Mouse (Mus musculus): ENCODE measurements around the gene Nipsnap1.

The Nipsnap1 gene

DNA sequence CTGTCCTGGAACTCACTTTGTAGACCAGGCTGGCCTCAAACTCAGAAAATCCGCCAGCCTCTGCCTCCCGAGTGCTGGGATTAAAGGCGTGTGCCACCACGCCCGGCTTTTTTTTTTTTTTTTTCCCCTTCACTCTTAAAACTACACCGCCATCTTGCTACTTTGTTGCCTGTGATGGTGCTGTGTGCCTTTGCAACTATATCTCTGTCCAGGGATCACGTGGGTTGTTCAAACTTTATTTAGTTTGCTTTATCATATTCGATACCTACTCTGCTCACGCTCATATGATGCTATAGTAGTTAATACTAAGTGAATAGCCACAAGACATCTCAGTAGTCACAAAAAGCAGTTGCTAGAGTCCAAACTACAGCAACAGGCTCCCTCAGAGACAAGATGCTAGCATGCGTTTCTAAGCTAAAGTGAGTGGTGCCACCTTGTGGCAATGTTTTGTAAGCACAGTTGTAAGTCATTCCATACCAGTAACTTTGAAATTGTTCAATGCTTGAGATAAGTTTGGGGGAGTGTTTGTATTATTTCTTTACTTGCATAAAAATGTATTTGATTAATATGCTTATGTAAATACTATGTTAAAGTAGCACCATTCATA, 8.0 kb upstream of the Nipsnap1 start:
- DNase-seq (ENCODE audit: low spot score): peak; percentile 78

DNA sequence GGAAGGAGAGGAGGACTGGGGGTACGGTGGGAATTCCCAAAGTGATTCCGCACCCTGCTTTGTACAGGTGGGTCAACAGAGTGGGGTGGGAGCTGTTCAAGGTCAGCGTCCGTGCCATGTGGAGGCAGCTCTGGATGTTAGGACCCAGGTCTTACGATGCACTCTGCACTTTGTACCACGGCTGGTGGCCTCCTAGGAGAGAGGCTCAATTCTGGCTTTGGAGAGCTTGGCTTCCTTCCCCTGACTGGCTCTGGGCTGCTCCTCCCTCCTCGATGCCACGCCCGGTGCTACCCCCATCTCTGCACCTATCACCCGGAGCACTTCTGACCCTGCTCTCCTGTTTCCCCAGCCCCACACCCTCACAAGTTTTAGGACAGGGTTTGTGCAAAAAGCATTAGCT, 800 bp downstream of the Nipsnap1 start:
- peak; percentile 54 for DNase-seq (ENCODE audit: low spot score)

DNA sequence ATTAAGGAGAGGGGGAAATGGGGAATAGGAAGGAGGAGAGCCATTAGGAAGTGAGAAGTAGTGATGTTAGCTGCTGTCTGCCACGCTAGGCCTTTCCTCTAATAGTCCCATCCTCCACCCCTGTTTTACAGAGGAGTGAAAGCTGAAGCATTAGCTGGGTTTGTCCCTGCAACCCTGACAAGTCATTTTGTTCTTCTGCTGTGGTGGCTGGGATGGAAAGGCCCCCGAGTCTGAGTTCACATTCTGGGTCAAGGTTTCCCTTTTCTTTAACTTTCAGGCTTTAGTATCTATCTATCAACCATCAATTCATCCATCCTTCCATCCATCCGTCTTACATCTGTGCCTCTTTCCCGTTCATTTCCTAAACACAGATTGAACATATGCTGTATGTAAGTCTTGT, 7.3 kb downstream of the Nipsnap1 start:
- DNase-seq (ENCODE audit: low spot score): no peak

DNA sequence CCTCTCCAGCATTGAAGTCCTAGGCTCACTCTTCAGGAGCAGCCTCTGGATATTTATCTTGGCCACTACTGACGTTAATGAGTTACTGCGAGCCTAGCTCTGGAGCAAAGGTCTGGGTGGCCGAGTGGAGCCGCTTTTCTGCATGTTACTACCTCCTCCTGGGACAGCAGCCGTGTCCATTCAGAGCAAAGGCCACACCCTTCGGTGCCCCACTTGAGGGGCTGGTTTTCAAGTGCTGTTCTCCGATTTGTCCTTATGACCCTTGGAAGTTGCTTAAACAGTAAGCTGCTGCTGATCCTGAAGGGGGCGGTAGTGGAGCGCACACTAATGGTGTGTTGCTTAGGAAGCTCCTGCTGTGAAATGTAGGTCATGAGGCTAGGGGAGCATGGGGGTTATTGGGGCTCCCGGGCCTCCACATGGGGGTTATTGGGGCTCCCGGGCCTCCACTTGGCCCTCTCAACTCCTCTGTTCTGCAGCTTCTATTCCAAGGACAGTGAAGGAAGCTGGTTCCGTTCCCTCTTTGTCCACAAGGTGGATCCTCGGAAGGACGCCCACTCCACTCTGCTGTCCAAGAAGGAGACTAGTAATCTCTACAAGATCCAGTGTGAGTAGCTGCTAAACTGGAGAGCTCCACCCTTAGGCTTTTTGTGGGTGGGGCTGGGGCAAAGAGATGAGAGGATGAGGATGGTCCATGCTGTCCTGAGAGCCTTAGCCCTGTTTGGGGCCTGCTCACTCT, 9.3 kb downstream of the Nipsnap1 start:
- peak; percentile 71 for DNase-seq (ENCODE audit: low spot score)

- peak; percentile 76 for DNase-seq (ENCODE audit: low spot score)
Observed at GRCm38 (mm10) chr11:4885385-4885903, 11.7 kb downstream of the Nipsnap1 start.

DNA sequence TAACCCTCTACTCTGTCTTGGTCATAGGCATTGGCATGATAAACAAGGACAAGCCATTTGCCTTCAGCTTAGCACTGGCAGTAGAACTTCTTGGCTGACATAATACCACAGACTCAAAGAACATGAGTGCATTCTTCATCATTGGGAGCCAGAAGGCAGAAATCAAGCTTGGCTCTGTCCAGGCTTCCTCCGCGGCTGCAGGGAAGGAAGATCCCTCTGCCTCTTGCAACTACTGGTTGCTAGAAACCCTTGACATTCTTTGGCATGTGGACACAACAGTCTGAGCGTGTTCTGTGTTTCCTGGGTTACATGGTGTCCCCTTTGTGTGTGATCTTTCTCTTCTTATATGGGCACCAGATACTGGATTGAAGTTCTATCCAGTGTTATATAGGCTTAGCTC, 13.2 kb downstream of the Nipsnap1 start:
- DNase-seq (ENCODE audit: low spot score): no peak

DNA sequence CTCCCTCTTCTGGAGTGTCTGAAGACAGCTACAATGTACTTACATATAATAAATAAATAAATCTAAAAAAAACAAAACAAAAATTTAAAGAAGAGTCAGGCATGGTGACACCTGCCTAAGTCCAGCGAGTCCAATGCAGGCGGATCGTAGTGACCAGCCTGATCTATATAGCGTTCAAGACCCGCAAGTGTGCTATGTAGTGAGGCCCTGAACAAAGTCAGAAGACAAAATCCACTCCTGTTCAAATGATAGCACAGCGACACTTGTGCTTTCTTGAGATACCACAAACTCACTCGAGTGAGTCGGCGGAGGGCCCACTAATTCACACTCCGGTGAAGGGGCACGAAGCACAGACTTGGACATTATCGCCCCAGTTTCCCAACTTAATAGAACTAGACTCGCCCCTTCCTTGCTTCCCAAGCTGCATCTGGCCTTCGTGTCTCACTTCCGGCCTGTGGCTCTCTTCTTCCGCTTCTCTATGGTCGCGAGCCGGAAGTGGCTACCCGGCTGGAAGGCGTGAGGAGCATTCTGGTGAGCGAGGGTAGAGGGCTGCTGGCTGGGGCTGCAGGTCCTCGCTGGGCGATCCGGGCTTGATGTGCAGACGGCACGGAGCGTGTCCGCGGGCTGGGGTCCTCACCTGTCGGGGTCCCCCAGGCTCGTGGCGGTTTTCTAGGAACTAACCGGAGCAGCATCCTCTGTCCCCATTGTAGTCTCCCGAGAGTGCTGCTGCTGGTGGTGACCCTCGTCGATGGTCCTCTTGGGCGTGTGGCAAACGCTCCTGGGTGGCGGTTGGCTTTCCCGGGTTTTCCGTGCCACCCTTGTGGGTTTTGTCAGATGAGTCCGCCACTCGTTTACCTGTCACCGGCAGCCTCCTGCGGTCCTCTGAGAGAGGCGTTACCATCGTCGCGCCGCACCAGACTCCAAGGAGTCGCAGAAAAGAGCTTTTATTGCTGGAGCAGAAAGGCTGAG, 21.4 kb downstream of the Nipsnap1 start, which contains the start of gene Thoc5:
Thoc5 (plus strand) TSS at position 473 of the 969 bp plus-strand sequence.
- DNase-seq (ENCODE audit: low spot score): peak; percentile 79

GRCm38 (mm10) chr11:4900437-4900836, 26.7 kb downstream of the Nipsnap1 start:
- peak; percentile 57 for DNase-seq (ENCODE audit: low spot score)

DNA sequence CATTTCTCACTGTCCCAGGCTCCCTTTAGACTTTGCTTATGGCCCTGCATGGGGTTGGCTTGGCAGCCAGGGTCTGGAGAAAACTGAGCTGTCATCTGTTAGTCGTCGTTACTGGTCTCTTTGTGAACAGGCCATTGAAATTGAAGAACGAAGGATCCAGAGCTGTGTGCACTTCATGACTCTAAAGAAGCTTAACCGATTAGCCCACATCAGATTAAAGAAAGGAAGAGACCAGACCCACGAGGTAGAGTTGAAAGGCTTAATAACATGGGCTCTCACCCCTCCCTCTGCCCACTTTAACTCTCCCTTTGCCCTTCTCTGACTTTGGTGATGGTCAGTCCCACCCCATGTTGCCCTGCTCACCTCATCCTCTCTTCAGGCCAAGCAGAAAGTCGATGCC, 28.2 kb downstream of the Nipsnap1 start:
- no peak for DNase-seq (ENCODE audit: low spot score)

DNA sequence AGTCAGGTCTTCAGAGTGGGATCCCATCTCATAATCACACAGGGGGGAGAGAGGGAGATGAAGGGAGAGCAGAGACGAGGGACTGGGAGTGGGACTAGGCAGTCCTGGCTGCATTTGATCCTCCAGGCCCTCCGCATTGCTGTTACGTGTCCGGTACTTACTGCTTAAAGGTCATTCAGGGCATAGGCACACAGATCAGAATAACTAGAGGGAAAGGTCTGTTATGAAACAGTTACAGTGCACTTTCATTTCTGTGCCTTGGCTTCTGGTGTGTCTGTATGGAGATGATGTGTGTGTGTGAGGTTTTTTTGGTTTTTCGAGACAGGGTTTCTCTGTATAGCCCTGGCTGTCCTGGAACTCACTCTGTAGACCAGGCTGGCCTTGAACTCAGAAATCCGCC, 32.5 kb downstream of the Nipsnap1 start:
- DNase-seq (ENCODE audit: low spot score): no peak

DNA sequence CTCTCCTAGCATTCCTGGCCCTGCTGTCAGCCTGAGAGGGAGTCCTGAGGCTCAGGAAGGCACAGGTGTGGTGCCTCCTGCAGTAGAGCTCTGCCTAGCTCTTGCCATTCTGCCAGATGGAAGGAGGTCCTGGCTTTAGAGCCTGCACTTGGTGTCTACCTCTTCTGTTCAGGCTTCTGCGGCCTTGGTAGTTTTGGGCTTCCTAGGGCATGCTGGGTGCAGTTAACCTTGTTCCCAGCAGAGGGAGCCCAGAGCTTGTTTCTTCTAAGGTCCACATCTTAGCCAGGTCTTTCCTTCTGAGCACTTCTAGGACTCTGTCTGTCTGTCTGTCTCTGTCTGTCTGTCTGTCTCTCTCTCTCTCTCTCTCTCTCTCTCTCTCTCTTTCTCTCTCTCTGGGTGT, 42.3 kb downstream of the Nipsnap1 start:
- peak; percentile 71 for DNase-seq (ENCODE audit: low spot score)

DNA sequence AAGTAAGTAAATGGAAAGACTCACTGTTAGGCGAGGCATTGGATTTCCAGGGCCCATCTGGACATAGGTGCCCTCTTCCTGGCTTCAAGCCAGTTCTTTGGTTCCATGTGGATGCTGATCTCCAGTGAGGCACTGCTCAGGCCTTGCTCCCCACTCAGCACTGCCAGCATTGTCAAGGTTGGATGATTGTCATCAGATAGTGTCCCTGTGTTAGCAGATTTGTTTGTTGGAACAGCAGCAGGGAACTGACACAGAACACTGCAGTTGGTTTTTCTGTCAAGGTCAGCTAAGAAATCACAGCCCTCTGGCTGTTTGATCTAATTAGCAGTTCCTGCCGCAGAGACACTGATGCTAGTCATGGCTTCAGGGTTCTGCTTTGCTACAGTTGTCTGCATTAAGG, 47.5 kb downstream of the Nipsnap1 start:
- no peak for DNase-seq (ENCODE audit: low spot score)

DNA sequence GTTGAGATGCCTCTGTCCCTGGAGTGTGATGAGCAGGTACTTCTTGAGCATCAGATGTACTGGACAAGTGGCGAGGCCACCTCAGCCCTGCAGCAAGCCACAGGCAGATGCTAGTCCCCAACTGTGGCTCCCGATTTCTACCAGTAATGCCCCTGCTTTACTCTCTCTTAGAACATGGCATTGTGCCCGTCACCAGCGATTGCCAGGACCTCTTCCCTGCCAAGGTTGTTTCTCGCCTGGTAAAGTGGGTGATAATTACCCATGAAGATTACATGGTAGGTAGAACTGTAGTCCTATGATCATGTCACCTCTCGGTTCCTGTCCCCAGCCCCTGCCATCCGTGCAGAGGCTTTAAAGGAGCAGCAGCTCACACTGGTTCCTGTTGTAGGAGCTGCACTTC, 48.0 kb downstream of the Nipsnap1 start:
- DNase-seq (ENCODE audit: low spot score): no peak

- no peak for DNase-seq (ENCODE audit: low spot score)
Observed at GRCm38 (mm10) chr11:4927224-4927623, 53.5 kb downstream of the Nipsnap1 start.

- peak; percentile 69 for DNase-seq (ENCODE audit: low spot score)
Observed at GRCm38 (mm10) chr11:4931009-4931601, 57.4 kb downstream of the Nipsnap1 start.

DNA sequence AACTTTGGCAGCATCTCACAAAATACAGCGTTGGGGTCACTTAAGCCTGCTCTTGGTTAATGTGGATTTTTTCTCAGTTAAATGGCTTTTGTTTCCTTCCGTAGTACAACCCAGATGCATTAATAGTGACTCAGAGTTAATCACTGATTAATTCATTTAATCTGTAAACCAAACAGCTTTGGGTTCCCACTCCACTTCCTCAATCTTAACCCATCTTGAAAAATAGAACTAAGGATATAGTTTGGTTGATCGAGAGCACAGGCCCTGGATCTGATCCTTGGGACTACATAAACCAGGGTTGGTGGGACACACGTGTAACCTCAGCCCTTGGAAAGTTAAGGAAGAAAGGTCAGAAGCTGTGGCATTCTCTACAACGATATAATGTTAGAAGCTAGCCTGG, 62.5 kb downstream of the Nipsnap1 start:
- DNase-seq (ENCODE audit: low spot score): no peak
